Mouse (Mus musculus): ENCODE results near the gene Rad54l. TPM values are rescaled to one million over a fixed set of nuclear protein-coding genes. Genes with fewer than 3 reads are reported as not detected.

Gene Rad54l
- 1 to 10 TPM; 4.2 to 5.8 TPM for polyA plus RNA-seq (2012; fragmentation: generic; extraction: Trizol)

DNA sequence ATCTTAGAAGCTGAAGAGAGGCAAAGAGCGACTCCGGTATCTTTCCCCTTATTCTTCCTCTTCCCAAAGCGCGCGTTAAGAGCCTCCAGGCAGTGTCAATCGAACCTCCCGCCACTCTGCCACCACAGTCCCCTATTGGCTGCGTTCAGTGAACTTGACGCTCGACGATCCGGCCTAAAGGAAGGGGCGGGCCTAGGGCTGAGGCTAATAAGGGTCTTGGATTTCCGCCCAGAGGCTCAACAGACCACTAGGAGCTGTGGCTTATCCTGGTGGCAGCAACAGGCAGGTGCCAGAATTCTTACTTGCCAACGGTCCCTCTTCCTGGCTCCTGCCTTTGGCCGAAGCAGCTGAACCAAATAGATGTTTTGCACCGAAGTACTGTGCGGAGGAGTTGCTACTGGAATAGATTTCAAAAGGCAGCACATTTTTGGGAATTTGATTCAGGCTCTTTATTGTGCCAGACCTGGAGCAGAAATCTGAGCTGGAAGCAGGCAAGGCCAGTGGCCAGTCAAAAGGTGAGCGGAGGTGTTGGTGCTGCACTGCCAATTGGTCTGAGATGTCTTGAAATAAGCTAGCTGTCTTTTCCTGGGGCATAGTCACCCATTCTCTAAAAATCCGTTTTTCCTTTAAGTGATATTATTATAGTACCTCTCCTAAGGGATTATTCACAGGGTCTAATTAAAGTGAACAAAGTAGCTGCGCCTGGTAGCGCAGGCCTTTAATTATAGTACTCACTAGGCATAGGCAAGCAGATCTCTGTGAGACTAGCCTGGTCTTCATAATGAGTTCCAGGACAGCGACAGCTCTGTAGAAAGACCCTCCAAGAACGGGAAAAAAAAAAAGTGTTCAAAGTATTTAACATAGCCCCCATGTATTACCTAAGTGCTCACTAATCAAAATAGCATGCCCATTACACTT lies at the start of gene Rad54l, which contains the start of gene Pomgnt1:
Rad54l (minus strand) TSS at position 89 of the 918 bp plus-strand sequence.
Pomgnt1 (plus strand) TSS at position 239 of the 918 bp plus-strand sequence.

GRCm38 (mm10) chr4:116173072-116173471 lies 49.6 kb upstream of the Rad54l start, which contains the start of the genes 1700042G07Rik and Gm49337:
Gene 1700042G07Rik, plus strand, starts transcription at chr4:116173372.
Gene Gm49337, plus strand, starts transcription at chr4:116173384.

DNA sequence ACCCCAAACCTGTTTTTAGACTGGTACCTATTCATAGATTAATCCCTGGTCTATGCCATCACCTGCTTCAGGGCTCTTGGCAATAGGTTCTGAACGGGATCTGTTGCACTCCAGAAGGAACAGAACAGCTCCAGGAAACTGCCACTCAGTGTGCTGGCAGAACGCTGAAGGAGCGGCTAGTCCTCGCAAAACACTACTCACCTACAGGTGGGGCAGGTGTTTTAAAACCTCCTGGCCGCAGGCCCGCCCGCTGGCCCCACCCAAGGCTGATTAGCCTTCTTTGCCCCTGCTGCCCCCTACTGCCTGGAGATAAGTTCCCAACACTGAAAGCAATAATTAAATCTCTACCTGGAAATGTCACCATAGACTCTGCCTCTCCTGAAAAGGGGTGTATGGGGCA lies 43.9 kb upstream of the Rad54l start, which contains the start of gene Tspan1:
Tspan1 (minus strand) TSS at position 198 of the 400 bp plus-strand sequence.

GRCm38 (mm10) chr4:116151238-116151637 lies 27.7 kb upstream of the Rad54l start, which contains the start of gene Lurap1:
Gene Lurap1, minus strand, starts transcription at chr4:116151338.

DNA sequence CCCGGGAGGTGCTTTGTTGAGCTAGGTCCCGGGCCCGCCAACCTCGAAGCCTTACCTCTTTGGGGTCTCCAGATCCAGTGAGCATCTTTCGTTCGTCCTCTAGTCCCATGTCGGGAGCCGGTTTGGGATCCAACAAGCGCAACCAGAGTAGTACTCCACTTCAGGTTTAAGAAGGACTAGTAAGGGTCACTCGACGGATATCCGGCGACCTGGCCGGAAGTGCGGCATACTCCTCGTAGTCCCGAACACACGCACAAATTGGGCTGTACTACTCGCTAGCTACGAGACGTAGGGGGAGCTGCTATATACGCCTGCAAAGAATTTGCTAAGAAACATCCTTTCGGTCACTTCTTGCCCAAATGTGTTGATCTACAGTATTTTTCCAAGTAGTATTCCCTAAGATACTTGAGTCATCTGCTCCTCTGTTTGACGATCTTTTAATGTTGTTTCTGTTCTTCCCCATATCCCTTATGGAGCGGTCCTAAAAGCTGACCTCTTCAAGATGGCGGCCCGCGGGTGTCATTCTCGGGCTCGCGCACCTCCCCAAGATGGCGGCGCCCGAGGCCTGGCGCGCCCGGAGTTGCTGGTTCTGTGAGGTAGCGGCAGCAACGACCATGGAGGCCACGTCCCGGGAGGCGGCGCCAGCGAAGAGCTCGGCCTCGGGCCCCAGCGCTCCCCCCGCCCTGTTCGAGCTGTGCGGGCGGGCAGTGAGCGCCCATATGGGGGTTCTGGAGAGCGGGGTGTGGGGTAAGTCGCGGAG lies 48.4 kb downstream of the Rad54l start, which contains the start of the genes Uqcrh and Lrrc41:
Uqcrh (minus strand) TSS at position 211 of the 760 bp plus-strand sequence.
Lrrc41 (plus strand) TSS at position 409 of the 760 bp plus-strand sequence.

DNA sequence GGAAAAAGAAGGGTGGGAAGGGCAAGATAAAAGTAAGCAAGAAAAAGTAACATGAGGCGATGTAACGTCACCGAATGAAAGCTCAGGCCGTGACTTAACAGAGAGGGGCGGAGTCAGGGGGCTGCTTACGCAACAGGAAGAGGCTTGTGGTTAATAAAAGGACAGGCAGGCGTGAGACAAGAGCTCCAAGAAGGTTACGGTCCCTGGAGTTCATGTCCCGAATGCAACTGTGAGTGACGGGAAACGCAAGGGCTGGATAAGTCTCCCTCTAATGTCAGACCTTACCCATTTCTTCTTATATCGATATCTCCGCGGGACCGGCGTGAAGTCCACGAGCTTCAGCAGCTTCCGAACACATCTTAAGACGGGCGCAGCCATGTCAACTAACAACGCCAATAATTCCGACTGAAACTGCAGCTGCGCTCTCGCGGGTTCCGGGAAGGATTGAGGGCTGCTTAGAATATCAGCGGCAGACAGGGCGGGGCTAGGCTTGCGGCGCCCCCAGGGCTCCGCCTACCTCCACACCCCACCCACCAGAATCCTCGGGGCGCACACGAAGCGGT lies 70.0 kb downstream of the Rad54l start, which contains the start of gene Nsun4:
Nsun4 (minus strand) TSS at position 478 of the 563 bp plus-strand sequence.

Other genes starting within 250 kb of the Rad54l start
- not detected for gene Kncn, start 239.3 kb downstream of the Rad54l start, polyA plus RNA-seq (2012; fragmentation: generic; extraction: Trizol)
- gene 6430628N08Rik, start 233.0 kb downstream of the Rad54l start, polyA plus RNA-seq (2012; fragmentation: generic; extraction: Trizol), result not detected
- gene Dmbx1, start 183.8 kb downstream of the Rad54l start, polyA plus RNA-seq (2012; fragmentation: generic; extraction: Trizol), result not detected
- 1 to 10 TPM in 1 of 2 experiments, under 1 TPM in 1; 0.33 to 1.7 TPM for gene Faah, start 105.8 kb downstream of the Rad54l start, polyA plus RNA-seq (2012; fragmentation: generic; extraction: Trizol)
- 1 to 10 TPM; 5.8 to 8.9 TPM for gene Nsun4, start 69.8 kb downstream of the Rad54l start, polyA plus RNA-seq (2012; fragmentation: generic; extraction: Trizol)
- gene Uqcrh, start 48.6 kb downstream of the Rad54l start, polyA plus RNA-seq (2012; fragmentation: generic; extraction: Trizol), result 100 to 1,000 TPM; 350 to 737 TPM
- 10 to 100 TPM; 30.5 to 43.4 TPM for gene Lrrc41, start 48.4 kb downstream of the Rad54l start, polyA plus RNA-seq (2012; fragmentation: generic; extraction: Trizol)
- gene Pomgnt1, start 150 bp upstream of the Rad54l start, polyA plus RNA-seq (2012; fragmentation: generic; extraction: Trizol), result 10 to 100 TPM; 31.4 to 43.1 TPM
- 1 to 10 TPM in 1 of 2 experiments, under 1 TPM in 1; 0.32 to 1.1 TPM for gene Lurap1, start 27.6 kb upstream of the Rad54l start, polyA plus RNA-seq (2012; fragmentation: generic; extraction: Trizol)
- under 1 TPM; 0.04 to 0.07 TPM for gene Tspan1, start 43.9 kb upstream of the Rad54l start, polyA plus RNA-seq (2012; fragmentation: generic; extraction: Trizol)
- gene 1700042G07Rik, start 49.7 kb upstream of the Rad54l start, polyA plus RNA-seq (2012; fragmentation: generic; extraction: Trizol), result not detected
- not detected for gene Gm49337, start 49.7 kb upstream of the Rad54l start, polyA plus RNA-seq (2012; fragmentation: generic; extraction: Trizol)
- 1 to 10 TPM in 1 of 2 experiments, under 1 TPM in 1; 0.19 to 8.3 TPM for gene Pik3r3, start 97.9 kb upstream of the Rad54l start, polyA plus RNA-seq (2012; fragmentation: generic; extraction: Trizol)

Measured in C3H10T1/2 (cell line).